Mouse (Mus musculus) retina, adult 2 months (tissue): ENCODE data around the gene Tanc1.

Experiments used
- DNase-seq: peaks from one replicate; pipeline ENCODE4 v3.0.0-alpha.2; 2012; ENCODE audit warnings: low read depth, low spot score

Gene Tanc1

DNA sequence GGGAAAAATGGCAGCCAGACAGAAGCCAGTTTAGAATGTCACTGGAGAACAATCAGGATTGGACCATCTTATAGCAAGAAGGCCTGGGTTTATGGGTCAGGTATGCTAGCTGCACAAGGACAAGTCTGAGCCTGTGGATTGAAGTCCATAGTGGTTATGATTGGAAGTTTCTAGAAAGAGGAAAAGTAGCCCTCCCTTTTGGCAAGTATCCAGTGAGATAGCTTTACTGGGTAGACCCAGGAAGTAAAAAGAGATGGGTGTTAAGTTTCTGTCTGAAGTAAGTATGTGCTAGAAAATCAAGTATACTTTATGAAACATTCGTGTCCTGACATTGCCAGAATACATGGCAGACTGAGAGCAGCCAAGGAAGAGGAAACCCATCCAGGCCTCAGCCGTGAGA, 103.2 kb downstream of the Tanc1 start:
- no peak for DNase-seq

DNA sequence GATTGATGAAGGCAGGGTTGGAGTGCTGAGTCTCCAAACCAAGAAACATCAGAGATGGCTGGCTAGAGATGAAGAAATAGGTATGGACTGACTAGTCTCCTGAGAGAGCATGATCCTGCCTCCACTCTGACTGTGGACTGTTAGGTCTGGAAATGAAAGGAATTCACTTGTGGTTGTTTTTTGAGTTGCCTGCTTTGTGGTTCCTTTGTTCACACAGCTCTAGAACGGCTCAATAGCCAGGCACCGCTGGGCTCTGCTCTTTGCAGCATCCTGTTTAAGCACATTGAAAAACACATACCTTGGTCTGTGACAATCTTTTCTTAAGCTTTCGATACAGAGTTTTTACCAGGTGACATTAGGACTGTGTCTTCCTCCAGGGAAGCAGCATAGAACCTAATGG, 104.6 kb downstream of the Tanc1 start:
- DNase-seq: no peak

DNA sequence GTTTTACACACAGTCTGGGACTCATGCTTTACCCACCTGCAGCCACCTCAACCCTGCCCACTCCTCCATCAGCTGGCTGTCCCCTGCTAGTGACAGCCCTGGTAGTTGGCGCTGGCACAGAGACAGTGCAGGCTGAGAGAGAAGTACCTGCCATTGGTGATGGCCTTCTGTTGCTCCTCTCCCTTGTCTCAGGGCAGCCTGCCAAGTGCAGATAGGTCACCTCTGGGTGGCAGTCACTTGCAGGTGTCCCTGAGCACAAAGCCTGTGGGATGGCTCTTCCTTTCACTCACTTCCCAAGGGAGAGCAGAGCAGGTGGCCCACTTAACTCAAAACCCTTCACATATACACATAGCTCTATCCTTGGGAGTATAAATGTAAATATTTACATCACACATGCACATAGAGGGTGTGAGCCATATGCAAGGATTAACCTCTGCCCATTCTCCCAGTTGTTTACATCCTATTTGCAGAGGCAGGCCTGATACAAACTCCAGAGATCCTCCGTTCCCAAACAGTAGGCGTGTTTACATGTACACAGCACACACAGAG, 106.0 kb downstream of the Tanc1 start:
- no peak for DNase-seq

DNA sequence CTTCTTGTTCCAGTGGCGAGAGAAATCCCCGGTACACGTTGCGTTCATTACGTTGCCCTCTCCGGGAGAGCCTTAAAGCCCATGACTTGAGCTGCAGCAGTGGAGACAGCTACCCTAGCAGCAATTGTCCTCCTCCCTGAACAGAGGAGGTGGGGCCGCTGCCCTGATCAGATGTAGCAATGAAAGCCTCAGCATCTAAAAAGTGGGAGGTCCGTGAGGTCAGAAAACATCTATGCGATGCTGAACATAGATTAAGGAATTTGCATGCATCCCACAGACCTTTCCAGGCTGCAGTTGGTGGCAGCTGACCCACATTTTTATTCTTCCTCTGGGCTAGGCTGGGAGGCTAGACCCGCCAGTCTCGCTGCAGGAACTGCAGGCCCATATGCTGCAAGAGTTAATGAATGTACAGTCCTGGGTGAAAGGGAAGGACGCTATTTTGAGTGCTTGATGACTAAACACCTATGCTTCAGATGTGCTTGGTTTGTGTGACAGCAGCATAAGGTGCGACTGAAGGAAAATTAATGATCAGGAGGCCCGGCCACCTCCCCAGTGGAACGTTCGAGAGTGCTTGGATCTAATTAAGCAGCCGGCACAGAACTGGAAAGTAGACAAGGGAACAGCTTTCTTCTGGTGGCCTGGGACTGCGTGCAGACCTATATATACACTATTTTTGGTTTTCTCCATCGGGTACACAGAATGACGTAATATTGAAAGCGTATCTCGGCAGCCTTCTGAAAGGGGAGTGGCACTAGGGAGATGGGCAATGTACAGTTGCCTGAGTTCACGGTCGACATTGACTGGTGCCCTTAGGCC, 107.0 kb downstream of the Tanc1 start:
- DNase-seq: no peak

DNA sequence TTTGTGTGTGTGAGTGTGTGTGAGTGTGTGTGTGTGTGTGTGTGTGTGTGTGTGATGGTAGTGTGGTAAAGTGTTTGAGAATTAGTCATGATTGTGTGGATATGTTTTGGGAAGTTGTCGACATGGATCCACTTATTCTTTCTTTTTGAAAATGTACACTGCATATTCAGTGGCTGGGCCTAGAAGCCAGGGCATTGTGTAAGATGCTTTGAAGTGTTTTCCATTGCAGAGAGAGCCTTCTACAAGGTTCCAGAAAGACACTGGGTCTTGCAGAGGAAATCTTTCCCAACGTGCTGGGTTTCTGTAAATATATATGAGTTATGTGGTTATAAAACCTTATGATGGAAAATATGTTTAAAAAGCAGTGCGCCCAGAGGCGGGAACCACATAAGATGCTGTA, 108.0 kb downstream of the Tanc1 start:
- no peak for DNase-seq

DNA sequence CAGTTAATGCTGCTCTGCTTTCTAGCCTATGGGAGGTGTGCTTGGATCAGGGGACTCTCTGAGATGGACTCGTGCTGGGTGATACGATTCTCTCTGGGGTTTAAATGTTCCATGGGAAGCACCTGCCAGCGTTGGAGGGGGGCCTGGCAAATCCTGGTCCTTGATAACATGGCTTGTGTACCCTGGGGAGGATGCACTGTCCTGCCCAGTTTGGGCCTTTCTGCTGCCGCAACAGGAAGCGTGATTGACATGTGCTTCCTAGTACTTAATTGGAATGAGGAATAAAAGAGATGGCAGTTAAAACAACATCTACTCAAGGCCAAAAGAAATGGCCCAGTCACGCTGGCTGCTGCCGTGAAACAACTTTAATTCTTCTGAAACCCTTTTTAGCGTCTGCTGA, 109.3 kb downstream of the Tanc1 start:
- DNase-seq: no peak

DNA sequence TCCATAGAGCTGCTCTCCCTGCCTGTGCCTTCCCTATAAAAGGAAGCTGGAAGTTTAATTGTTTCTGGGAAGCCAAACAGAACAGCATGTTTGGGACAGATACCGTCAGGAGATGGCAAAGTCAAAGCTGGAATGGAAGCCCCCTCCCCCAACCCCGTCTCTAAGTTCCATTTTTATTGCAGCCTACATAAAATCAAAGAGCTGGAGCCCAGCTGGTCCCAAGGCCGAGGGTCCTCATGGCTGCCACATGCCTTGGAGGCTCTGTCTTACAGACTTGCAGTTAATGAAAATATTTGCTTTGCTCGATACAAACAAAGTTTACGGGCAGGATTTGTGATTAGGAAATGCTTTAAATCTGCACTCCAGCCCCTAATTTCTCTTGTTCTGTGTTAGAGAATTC, 109.9 kb downstream of the Tanc1 start:
- no peak for DNase-seq

DNA sequence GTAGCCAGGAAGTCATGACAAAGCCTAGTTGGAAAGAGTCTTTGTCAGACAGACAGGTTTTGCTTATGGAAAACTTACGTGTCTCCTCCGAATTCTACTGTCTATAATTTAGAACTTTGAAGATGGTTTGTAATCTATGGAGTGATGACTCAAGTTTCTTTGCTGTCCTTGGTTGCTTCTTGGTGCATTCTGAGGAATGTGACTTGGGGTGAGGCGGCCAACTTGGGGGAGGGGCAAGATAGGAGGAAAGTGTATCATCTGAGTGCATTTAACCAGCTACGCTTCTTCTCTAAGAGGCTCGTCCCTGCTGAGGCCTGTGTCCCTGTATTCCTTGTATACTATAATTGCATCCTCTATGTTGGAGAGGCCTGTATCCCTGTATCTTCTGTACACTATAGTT, 111.5 kb downstream of the Tanc1 start:
- DNase-seq: no peak

DNA sequence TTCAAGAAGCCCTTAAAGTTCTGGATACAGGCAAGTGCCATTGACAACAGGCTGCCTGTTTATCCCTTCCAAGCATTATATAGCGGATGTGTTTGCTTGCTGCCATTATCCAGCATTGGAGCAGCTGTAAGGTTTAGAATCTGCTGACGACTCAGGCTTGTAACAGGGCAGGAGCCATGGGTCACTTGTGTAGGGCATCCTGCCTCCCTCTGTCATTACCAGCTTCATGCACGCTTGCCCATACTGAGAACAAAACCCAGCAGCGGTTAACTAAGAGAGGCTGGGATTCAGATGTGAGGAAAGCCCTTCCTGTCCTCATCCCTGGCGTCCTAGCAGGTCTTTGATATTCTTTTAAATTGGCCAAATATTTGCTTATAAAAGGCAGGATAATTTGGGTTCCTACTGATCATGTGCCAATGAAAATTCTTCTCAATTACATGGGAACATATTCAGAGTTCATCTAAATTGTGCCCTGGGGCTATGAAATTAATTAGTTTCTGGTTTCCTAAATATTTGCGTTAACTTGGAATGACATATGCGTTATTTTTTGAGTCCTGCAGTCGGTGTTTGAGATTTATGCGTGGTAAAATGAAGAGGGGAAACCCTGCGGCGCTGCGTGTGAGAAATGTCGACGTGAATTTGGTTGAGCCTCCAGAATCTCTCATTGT, 113.8 kb downstream of the Tanc1 start:
- DNase-seq: no peak

DNA sequence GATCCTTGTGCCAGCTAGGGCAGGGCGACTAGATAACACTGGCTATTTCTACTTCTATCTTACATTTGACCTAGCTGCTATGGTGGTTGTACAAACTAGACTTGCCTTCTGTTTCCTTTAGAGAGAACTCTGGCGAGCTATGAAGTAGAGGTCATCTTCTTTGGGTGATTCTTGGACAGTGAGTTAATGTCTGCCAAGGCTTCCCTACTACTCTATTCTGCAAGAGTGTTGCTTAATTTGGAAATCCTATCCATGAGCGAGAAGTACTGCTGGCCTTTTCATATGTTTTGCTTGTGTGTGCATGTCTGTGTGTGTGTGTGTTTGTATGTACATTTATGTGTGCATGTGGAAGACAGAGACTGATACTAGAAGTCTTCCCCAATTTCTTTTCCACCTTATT, 120.0 kb downstream of the Tanc1 start:
- DNase-seq: no peak

DNA sequence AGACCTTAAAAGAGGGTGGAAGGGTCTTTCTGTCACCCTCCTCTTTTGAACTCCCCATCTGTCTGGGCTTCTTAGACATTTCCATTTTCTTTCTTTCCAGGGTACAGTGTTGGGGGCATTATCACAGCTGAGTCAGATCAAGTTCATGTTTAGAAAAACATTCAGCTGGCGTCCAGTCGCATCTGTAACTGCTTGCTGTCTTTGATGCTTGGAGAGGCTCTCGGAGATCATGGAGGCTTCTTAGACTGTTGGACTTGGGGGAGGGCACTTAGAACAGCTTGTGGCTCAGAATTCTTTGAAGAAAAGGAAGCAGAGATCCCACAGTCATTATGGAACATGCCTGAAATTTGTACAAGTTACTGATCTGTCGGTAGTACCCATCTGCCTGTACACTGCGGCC, 121.6 kb downstream of the Tanc1 start:
- no peak for DNase-seq

DNA sequence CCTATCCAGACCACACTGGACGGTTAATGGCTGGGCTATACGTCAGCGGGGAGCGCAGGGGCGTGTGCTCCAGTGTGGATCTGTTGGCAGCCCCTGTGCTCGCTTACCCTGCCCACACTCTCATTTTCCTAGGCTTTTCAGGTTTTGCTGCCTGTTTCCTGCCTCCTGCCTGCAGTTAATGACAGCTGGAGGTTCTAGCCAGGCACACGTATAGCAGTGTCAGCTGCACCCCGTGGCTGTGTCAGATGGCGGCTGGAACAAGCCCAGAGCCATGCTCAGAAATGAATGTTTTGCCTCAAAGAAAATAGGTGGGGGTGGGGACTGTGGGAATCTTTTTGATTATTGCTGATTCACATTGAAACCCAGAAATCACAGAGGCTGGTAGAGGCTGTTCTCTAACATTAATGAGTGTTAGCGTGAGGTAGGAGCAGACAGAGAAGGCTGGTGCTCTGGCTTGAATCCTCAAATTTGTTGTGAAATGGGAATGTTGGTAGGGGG, 124.6 kb downstream of the Tanc1 start:
- DNase-seq: no peak

DNA sequence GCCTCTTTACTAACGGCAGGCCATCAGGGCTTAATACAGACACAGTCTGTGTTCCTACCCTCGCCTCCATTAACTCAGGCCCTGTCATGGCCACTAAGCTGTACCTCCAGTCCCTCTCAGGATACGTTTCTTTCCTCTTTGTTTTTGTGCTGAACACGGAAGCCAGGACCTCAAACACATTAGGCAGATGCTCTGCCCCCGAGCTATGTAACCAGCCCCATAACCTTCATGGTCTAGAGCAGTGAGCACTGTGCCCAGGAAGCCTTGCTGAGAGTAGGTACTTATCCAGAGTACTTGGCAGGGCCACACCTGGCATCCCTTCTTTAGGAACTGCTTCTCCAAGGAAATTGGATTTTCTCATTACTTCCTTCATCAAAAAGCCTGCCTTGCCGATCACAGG, 125.5 kb downstream of the Tanc1 start:
- DNase-seq: no peak

DNA sequence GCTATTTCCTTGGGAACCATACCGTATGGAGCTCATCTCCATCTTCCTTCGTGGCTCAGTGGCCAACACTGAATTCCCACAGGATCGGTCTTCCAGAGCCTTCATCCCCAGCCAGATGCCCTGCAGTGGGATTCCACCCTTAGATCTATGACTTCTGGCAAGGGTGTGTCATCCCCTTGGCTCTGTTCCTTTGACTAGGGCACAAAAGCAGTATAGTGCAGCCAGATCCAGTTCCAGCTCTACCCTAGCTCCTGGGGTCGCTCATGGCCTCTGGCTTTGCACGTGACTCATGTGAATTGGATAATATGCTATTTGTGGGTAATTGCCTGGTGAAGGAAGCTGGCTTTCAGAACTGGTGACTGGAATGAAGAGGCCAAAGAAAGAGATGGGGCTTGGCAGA, 126.5 kb downstream of the Tanc1 start:
- DNase-seq: no peak

DNA sequence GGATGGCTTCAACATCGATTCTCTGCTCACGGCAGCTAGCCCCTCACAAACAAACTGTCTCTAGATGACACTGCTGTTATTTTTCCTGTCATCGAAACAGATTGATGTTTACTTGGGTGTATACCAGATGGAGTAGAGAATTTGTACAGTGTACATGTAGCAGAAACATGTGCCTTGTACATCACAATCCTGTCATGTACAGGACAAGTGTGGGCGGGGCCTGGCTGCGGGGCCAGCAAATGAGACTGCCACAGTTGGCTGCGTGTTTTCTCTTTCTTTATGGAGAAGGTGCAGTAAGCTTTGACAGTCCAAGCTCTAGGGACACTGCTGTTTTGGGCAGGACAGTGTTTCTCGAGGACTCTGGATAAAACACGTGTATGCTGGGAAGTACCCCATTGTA, 127.2 kb downstream of the Tanc1 start:
- DNase-seq: no peak

DNA sequence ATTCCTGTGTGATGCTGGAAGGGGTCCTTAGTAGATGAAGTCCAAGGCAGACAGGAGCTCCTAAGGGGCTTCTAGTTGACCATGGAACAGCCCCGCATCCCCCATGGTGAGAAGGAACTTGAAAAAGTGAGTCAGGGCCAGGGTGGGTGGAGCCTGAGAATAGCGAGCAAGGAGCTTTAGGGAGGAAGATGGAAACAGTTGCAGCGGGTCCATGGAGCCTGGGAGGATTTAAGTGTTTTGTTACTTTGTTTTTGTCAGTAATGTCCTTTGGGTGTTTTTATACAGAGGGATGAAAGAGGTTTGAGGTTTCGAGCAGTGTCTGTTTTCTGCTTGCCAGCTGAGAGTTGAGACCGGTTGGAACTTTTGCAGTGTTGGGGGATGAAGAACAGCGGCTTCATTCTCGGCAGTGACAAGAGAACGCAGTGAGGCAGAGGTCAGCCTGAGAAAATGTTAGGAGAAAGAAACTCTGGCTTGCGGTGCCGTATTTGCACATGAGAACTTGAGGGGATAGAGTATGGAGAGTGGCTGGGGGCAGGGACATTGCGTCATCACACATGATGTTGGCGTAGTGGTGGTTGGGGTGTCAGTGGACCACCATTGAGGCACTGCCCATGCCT, 130.8 kb downstream of the Tanc1 start:
- no peak for DNase-seq

DNA sequence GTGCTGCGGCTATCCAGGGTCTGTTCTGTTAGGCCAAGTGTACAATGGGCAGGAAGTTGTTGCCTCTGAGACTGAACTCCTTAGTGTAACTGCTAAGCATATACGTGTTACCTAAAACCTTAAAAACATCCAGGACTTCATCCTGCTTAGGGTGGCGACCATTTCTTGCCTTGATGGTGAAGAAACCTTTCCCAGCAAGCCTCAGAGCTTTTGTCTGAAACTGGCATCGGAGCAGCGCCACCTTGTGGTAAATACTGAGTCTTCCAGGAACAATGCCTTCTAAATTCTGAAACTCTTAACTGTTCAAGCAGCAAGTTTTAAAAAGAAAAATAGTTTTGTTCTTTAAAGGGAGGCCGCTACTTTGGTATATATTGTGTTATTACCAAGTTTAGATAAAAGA, 133.6 kb downstream of the Tanc1 start:
- DNase-seq: peak; percentile 23

DNA sequence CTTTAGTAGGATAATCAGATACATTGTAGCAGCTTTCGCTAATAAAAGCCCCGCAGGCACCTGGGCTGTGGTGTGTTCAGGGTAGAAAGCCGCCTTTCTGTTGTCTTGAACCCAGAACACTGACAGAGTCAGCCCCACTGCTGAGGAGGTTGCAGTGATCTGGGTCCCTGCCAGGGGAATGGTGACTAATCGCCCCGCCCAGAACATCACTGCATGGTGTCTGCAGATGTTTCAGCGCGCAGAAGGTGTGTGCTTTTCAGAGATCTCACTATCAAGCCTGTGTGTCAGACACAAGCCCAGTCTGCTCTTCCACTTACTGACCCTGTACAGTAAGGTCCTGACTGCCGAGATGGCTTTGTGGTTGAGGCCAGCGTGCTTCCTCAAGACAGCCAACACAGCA, 134.2 kb downstream of the Tanc1 start:
- DNase-seq: no peak

DNA sequence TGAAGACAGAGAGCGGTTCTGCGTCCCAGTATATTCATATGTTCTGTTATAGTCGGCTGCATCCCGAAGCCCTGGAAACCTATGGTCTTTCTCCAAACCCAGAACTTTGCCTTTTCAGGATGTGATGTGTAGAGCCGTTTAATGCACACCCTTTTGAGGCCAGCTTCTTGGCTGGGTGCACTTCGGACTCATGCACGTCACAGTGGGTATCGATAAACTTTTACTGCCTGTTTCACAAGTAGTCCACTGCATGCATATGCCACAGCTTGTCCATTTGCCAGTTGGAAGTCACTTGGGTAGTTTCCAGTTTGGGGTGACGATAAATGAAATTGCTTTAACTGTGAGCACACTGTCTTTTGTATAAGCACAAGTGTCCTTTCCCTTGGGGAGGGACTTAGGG, 135.9 kb downstream of the Tanc1 start:
- no peak for DNase-seq

DNA sequence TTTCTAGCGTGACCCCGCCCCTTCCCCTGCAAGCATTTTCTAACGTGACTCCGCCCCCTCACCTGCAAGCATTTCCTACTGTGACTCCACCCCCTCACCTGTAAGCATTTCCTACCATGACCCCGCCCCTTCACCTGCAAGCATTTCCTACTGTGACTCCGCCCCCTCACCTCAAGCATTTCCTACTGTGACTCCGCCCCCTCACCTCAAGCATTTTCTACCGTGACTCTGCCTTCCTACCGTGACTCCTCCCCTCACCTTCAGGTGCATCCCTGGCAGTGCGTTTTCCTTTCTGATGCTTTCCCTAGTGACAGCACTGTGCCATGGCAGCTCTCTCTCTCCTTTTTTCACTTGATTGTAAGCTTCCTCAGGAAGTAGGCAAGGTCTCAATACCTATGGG, 137.5 kb downstream of the Tanc1 start:
- DNase-seq: no peak

DNA sequence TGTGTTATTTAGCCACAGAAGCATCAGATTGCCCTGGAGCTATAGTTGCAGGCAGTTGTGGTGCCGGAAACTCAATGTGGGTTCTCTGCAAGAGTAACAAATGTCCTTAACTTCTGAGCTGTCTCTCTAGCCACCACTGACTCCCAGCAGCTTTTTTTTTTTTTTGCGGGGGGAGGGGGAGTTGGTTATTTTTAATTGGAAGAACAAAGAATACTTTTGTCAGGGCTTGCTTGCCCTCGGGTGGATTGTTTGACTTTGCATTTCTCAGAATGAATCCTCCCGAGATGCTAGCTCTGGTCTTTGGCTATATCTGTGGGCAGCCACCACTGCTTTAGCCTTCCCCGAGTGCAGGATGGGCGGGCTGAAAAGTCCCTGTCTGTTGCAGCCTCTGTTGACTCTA, 139.3 kb downstream of the Tanc1 start:
- DNase-seq: no peak

DNA sequence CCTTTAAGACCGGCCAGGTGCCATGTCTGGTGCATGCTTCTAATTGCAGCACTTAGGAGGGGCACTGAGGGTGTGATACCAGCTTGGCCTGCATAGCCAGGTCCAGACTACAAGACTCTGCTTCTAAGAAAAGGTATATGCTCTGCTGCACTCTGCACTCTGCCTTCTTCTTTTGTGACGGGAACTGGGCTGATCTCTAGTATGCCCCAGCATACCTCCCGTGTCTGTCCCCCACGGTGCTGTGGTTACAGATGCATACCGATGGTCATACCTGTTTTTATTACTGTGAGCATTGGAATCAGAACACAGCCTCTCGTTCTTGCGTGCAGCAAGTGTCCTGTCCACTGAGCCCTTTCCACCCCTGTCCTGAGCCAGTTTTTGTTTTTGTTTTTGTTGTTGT, 140.3 kb downstream of the Tanc1 start:
- DNase-seq: no peak

DNA sequence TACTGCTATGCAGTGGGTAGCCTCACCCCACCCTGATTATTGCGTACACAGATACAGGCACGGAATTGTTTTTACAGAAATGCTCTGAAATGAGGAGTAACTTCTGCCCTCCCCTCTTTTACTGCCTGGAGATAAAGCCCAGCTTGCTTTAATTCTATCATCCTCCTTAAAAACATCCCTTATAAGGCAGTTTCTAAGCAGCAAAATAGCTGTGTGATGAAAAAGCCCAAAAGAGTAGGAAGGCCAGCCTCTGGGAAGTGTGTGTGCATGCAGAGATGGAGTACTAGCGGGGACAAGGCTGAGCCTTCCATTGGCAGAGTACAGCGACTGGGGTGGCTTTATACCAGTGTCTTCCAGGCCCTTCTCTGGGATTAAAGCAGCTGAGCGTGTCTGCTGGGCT, 140.9 kb downstream of the Tanc1 start:
- no peak for DNase-seq
